Mouse (Mus musculus): ENCODE results near the gene Oxgr1. TPM values are rescaled to one million over a fixed set of nuclear protein-coding genes. Genes with fewer than 3 reads are reported as not detected.
"Not testable (repeated sequence)": the region's sequence is repeated elsewhere in the genome, so short reads cannot be mapped to it uniquely, and the experiment has no call there.

The Oxgr1 gene
- polyA plus RNA-seq, 1 experiment, result not detected

- TF ChIP-seq CTCF (IDR thresholded peaks at IDR 0.05; ENCODE audit: insufficient read depth, low read length), result no peak
- no peak for TF ChIP-seq POLR2A (IDR thresholded peaks at IDR 0.05; ENCODE audit: borderline replicate concordance, extremely low read depth, low read depth, low read length)
- Histone ChIP-seq H3K4me3 (replicated peaks; ENCODE audit: extremely low read depth, low read depth, low read length) (no peak overlapping the region), H3K4me1 (ENCODE audit: control insufficient read depth, insufficient read depth, low read length) (peaks cover 3% of the 10 kb centered on the region; the same call in 1 of the 2 replicates)
- 75% methylated on average over 6 of the region's 6 CpGs for WGBS
- no peak for DNase-seq
Measured at GRCm38 (mm10) chr14:119986778-119987177, 55.5 kb downstream of the Oxgr1 start.

- not testable (repeated sequence) for DNase-seq; H3K4me1 ChIP-seq (ENCODE audit: control insufficient read depth, insufficient read depth, low read length); H3K4me3 ChIP-seq (replicated peaks; ENCODE audit: extremely low read depth, low read depth, low read length)
- 90% methylated on average over 7 of the region's 7 CpGs for WGBS
Measured at GRCm38 (mm10) chr14:119986351-119986750, 55.9 kb downstream of the Oxgr1 start.

- 55% methylated on average over 5 of the region's 5 CpGs for WGBS
- no peaks in the 10 kb centered on the region for H3K4me1 ChIP-seq (ENCODE audit: control insufficient read depth, insufficient read depth, low read length)
- TF ChIP-seq CTCF (IDR thresholded peaks at IDR 0.05; ENCODE audit: insufficient read depth, low read length) (no peak), POLR2A (IDR thresholded peaks at IDR 0.05; ENCODE audit: borderline replicate concordance, extremely low read depth, low read depth, low read length) (no peak)
- DNase-seq, result no peak
- H3K4me3 ChIP-seq (replicated peaks; ENCODE audit: extremely low read depth, low read depth, low read length), result no peak overlapping the region
Measured at GRCm38 (mm10) chr14:119981314-119981713, 60.9 kb downstream of the Oxgr1 start.

DNA sequence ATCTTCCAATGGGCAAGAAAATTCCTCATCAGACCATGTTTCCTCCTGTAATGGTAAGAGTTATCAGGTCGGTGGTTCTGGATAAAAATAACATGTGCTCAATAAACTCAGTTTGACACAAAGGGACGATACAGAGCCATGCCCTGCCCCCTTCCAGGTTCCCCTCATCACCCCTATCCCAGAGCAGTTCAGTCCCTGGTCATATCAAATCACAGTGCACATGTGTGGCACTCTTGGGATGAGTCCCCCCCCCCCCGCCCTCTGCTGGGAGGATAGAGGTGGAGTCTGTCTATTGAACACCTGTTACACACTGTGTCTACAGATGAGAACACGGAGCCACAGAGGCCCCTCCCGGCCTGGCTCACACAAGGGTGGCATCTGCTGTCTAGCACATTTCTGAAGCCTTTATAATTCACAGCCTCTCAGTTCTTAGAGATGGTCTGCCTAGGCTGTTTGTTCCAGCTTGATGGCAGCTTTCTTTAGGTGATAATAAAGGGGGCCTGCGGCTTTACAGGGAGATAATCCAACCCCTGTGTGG lies 61.5 kb downstream of the Oxgr1 start:
- Histone ChIP-seq H3K4me3 (replicated peaks; ENCODE audit: extremely low read depth, low read depth, low read length) (no peak overlapping the region), H3K4me1 (ENCODE audit: control insufficient read depth, insufficient read depth, low read length) (no peaks in the 10 kb centered on the region)
- no peak for DNase-seq
- TF ChIP-seq CTCF (IDR thresholded peaks at IDR 0.05; ENCODE audit: insufficient read depth, low read length), result no peak
- TF ChIP-seq POLR2A (IDR thresholded peaks at IDR 0.05; ENCODE audit: borderline replicate concordance, extremely low read depth, low read depth, low read length), result no peak
- WGBS, result 81% methylated on average over 6 of the region's 6 CpGs

Other genes starting within 250 kb of the Oxgr1 start
- gene Mbnl2, start 233.2 kb upstream of the Oxgr1 start, polyA plus RNA-seq (2012; rRNA removed), result 121 and 130 TPM in 2 replicates

Measured in lung, adult 2 months (tissue).